Mouse (Mus musculus) thymus, postnatal 0 days (tissue): Measurements from ENCODE around the gene Jazf1. TPM values are rescaled to one million over a fixed set of nuclear protein-coding genes. Genes with fewer than 3 reads are reported as not detected.

Experiments
- DNase-seq: peaks from one replicate; pipeline ENCODE4 v3.0.0-alpha.2; 2015; ENCODE audit warnings: low spot score
- polyA plus RNA-seq: library from polyadenylated mRNA; unstranded; fragments of >200 nt; fragmentation: Nextera tagmentation; extraction: Ambion mirVana; gene quantifications from 2 replicates; pipeline ENCODE4 v1.2.1, GENCODE M21; 2015

Gene Jazf1
- polyA plus RNA-seq, 1 experiment from 2014 or later: 4.9 TPM

- DNase-seq: peak; percentile 73
These were observed 251.1 kb downstream of the Jazf1 start for GRCm38 (mm10) chr6:52817203-52817874.

GRCm38 (mm10) chr6:52805237-52805856 is 263.1 kb downstream of the Jazf1 start:
- no peak for DNase-seq

GRCm38 (mm10) chr6:52802181-52802580 is 266.2 kb downstream of the Jazf1 start:
- peak; percentile 34 for DNase-seq

GRCm38 (mm10) chr6:52797252-52797800 is 271.1 kb downstream of the Jazf1 start:
- DNase-seq: no peak

- no peak for DNase-seq
These were observed 271.7 kb downstream of the Jazf1 start for GRCm38 (mm10) chr6:52796691-52797090.

- DNase-seq: no peak
These were observed 272.3 kb downstream of the Jazf1 start for GRCm38 (mm10) chr6:52796035-52796598.

GRCm38 (mm10) chr6:52795029-52795841 is 273.2 kb downstream of the Jazf1 start:
- no peak for DNase-seq

- DNase-seq: no peak
These were observed 276.0 kb downstream of the Jazf1 start for GRCm38 (mm10) chr6:52792455-52792854.

GRCm38 (mm10) chr6:52790781-52791180 is 277.6 kb downstream of the Jazf1 start:
- no peak for DNase-seq

- DNase-seq: no peak
These were observed 278.1 kb downstream of the Jazf1 start for GRCm38 (mm10) chr6:52790316-52790715.

- no peak for DNase-seq
These were observed 288.9 kb downstream of the Jazf1 start for GRCm38 (mm10) chr6:52779546-52779945.

GRCm38 (mm10) chr6:52778523-52778922 is 289.9 kb downstream of the Jazf1 start:
- DNase-seq: no peak

GRCm38 (mm10) chr6:52777034-52777433 is 291.4 kb downstream of the Jazf1 start:
- peak; percentile 29 for DNase-seq

GRCm38 (mm10) chr6:52775956-52776355 is 292.5 kb downstream of the Jazf1 start:
- DNase-seq: peak; percentile 80

- DNase-seq: no peak
These were observed 293.1 kb downstream of the Jazf1 start for GRCm38 (mm10) chr6:52775350-52775749.

GRCm38 (mm10) chr6:52773132-52773531 is 295.3 kb downstream of the Jazf1 start:
- no peak for DNase-seq

- no peak for DNase-seq
These were observed 297.6 kb downstream of the Jazf1 start for GRCm38 (mm10) chr6:52770789-52771188.

GRCm38 (mm10) chr6:52765206-52765605 is 303.2 kb downstream of the Jazf1 start:
- DNase-seq: no peak

- no peak for DNase-seq
These were observed 315.6 kb downstream of the Jazf1 start for GRCm38 (mm10) chr6:52752832-52753231.

GRCm38 (mm10) chr6:52734630-52735029 is 333.8 kb downstream of the Jazf1 start:
- DNase-seq: no peak

GRCm38 (mm10) chr6:52730338-52730737 is 338.1 kb downstream of the Jazf1 start:
- DNase-seq: no peak
